Mouse (Mus musculus) CD4-positive, CD25-positive, alpha-beta regulatory T cell, adult 4 months (primary cell): ENCODE measurements around the gene Lrrc8b. TPM values are rescaled to one million over a fixed set of nuclear protein-coding genes. Genes with fewer than 3 reads are reported as not detected.
A peak's percentile ranks its signal among the peaks of the same experiment; 100 is the strongest.

Experiments used
- ATAC-seq: one replicate; pipeline ENCODE4 v1.8.0; 2017
- polyA plus RNA-seq, 2 experiments: library from polyadenylated mRNA; unstranded; fragments of 100-300 nt; shearing (Covaris generic); gene quantifications; one replicate each; pipeline ENCODE4 v1.2.1; 2017

Lrrc8b gene
- polyA plus RNA-seq, 2 experiments from 2014 or later: 1.3 to 1.6 TPM

GRCm38 (mm10) chr5:105425587-105425986 is 10.0 kb downstream of the Lrrc8b start:
- ATAC-seq: no peak

- no peak for ATAC-seq
These were observed 11.8 kb downstream of the Lrrc8b start for GRCm38 (mm10) chr5:105427326-105427725.

GRCm38 (mm10) chr5:105428265-105428974 is 12.8 kb downstream of the Lrrc8b start:
- no peak for ATAC-seq

DNA sequence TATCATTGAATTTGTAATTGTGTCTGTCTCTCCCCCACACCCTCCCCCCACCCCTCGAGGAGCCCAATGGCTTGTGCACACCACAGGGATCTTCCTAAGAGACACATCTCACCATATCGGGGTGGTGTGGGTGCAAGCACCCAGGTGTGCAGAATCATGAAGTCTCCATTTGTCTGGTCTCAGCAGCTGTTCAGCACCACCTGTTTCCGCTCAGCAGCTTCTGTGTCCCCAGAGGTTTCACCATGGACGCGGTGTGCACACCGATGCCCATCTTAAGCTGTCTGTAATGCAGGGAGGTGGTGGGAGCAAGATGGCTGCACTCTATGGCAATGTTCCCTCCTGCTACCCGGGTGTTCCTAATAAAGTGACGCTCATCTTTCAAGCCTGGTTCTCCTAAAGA is 14.6 kb downstream of the Lrrc8b start:
- ATAC-seq: no peak

GRCm38 (mm10) chr5:105439608-105440007 is 24.0 kb downstream of the Lrrc8b start:
- no peak for ATAC-seq

DNA sequence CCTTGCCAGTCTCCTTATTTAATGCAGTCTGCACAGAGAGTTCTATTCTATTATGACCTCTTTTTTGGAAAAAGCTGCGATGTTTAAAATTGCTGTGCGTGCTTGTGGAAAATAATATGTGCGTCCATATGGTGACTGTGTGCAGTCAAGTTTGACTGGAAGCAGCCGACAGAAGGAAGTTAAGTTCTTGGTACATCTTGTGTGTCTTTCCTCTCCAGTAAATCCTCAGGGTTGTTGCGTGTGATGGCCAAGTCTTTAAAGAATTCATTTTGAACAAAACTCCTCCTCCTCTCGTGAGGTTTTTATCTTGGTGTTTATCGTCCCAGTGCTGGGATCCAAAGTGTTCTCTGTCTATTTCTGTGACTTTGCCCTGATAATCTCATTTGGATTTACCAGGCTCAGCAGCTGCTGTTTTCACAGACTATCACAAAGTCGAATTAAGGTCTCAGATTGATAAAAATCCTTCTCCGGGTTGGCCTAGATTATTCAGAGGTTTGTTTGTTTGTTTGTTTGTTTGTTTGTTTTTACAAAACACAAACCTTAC is 25.5 kb downstream of the Lrrc8b start:
- ATAC-seq: no peak

DNA sequence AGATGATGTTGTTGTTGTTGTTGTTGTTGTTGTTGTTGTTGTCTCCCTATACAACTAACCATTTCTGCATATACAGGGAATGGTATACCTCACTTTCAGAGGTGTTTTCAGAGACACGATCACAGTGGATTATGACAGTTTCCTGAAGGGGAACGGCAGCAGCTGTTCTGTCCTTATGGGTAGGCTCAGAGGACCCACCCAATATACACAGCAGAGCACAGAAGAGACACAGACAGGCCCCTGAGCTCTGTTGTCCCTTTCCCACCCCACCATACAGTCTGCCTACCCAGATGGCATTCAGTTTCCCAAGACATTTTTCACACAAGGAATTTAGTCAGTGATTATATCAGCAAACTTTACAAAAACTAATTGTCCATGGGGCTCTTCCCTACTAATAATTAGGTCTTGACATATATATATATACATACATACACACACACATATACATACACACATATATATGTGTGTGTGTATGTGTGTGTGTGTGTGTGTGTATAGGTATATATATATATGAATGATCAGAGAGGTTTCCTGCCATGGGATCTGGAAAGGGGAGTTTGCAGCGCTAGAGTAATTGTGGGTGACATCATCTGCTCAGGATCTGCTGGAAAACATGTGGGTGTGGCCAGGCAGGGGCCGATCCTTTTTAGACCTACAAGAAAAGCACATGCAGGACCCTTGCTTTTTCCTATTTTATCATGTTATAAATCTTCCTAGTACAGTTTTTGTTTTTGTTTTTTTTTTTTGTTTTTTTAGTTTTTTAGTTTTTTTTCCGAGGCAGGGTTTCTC is 26.8 kb downstream of the Lrrc8b start:
- no peak for ATAC-seq

DNA sequence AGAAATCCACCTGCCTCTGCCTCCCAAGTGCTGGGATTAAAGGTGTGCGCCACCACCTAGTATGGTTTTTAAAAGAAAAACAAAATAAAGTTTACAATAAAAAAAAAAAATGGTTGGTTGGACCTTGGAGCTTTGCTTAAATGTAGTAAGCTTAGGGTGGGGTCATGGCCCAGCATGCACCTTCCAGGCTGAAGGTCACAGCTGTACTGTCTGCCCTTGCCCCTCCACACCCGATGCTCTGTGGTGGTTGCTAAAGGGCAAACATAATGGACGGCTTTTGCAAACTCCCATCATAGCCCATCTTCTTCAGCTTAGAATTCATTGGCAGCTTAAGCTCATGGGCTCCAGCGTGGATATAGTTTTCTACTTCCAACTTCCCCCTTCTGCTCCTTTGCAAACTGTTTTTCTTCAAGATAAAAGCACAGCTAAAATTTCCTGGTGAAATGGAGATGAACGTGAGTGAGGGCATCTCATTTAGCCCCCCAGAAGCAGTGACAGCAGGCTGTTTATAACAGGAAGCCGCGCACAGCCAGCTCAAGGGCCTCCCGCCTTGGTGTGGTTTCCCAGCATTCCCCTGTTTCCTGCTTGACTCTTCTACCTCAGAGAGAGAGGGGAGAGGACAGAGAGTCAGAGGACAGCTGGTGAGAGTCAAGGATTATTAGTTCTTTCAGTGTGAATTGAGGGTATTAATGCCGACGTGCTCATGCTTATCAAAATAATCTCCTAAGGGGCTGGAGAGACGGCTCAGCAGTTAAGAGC is 27.7 kb downstream of the Lrrc8b start:
- peak; percentile 92 for ATAC-seq

- ATAC-seq: no peak
These were observed 30.1 kb downstream of the Lrrc8b start for GRCm38 (mm10) chr5:105445686-105446085.

DNA sequence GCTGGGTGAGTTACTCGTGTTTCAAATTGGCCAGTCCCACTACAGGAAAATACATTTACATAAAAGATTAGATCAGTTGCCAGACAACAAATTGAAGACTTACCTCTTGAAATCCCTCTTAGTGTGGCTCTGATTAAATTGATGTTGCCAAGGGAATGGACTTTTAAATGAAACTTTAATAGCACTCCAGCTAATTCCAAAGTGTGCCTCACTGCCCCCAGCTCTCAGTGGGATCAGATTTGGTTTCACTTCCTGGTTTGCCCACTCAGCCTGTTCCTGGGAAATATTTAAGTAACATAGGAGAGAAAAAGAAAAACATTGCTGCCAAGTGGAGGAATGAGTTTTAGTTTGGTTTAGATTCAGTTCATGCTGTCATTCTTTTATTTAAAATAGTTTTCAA is 38.5 kb downstream of the Lrrc8b start:
- ATAC-seq: no peak

GRCm38 (mm10) chr5:105459077-105459476 is 43.5 kb downstream of the Lrrc8b start:
- no peak for ATAC-seq

GRCm38 (mm10) chr5:105460551-105460950 is 45.0 kb downstream of the Lrrc8b start:
- ATAC-seq: no peak

GRCm38 (mm10) chr5:105461076-105461475 is 45.5 kb downstream of the Lrrc8b start:
- no peak for ATAC-seq

GRCm38 (mm10) chr5:105464671-105465070 is 49.1 kb downstream of the Lrrc8b start:
- ATAC-seq: no peak

DNA sequence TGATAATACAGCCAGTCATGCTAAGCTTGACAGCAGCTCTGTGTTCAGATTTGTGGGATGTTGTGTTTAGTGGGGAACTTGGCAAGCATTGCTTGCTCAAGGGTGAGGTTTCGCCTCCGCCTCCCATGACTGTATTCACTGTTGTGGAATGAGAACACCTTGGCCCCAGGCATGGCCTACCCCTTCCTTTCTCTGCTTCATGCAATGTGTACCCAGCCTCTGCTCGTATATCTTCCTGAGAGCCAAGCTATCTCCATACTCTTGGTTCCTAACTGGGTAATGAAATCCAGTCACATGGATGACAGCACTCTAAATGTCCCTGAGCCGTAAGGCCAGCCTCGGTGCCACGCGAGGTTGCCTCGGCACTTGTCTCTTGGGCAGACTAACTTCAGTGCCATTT is 50.0 kb downstream of the Lrrc8b start:
- ATAC-seq: no peak

DNA sequence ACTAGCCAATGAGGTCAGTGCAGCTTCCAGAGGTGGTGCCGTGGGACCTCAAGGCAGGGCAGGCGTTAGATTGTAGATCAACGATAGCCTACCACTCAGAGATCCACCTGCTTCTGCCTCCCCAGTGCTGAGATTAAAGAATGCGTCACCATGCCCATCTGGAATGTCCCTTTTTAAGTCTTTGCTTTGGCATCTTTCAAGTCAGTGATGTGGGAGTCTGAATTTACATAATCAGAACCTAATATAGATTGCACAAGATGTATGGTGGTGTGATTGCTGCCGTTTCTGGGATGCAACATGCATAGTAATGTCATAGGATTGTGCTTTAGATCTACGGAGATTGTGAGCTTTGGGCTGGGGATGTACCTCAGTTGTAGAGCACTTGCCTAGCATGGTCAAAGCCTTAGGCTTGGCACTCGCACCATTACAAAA is 50.9 kb downstream of the Lrrc8b start:
- ATAC-seq: no peak

DNA sequence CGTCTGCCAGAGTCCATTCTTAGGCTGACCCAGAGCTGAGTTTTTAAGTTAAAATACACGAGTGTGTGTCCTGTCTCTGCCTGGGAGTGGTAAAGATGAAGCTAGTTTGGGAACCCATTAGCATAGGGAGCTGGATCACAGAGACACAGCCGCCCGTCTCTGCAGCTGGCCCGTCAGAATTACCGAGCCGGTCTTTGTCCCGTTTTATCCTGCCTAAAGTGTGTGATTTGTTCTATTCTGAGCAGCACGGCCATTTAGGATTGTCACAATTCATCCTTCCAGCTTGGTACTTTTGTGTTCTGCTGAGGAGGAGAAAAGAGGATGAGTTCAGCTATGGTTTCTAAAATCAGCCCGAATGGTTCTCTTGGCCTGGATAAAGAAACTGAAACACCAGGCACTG is 51.7 kb downstream of the Lrrc8b start:
- ATAC-seq: no peak

- no peak for ATAC-seq
These were observed 57.6 kb downstream of the Lrrc8b start for GRCm38 (mm10) chr5:105472983-105473705.

GRCm38 (mm10) chr5:105477527-105477926 is 62.0 kb downstream of the Lrrc8b start:
- no peak for ATAC-seq

DNA sequence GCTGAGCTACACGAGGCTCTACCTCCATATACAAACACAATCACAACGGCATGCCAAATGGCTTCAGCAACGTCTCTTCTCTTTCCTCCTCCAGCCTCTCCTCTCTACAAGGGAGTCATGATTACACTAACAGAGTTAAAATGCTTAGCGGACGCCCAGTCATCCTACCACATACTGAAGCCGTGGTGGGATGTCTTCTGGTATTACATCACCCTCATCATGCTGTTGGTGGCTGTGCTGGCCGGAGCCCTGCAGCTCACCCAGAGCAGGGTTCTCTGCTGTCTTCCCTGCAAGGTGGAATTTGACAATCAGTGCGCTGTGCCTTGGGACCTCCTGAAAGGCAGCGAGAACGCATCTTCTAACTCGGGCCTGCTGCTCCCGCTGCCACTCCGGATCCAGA is 64.1 kb downstream of the Lrrc8b start:
- ATAC-seq: no peak

DNA sequence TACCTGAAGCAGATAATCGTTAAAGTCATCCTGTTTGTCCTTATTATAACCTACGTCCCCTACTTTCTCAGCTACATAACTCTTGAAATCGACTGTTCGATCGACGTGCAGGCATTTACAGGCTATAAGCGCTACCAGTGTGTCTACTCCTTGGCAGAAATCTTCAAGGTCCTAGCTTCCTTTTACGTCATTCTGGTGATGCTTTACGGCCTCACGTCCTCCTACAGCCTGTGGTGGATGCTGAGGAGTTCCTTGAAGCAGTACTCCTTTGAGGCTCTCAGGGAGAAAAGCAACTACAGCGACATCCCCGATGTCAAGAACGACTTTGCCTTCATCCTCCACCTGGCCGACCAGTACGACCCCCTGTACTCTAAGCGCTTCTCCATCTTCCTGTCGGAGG is 65.0 kb downstream of the Lrrc8b start:
- no peak for ATAC-seq

- ATAC-seq: no peak
These were observed 68.1 kb downstream of the Lrrc8b start for GRCm38 (mm10) chr5:105483632-105484031.
